Mouse (Mus musculus) liver, postnatal 0 days (tissue): ENCODE results near the gene Il13.

Experiments used
- CTCF ChIP-seq: sonication (generic); IDR thresholded peaks from 2 replicates; pipeline ENCODE4 v1.5.1; 2016; ENCODE audit warnings: antibody characterized with exemption, low read depth
- EP300 ChIP-seq: IDR thresholded peaks from 2 replicates; pipeline ENCODE4 v1.6.1; 2016; ENCODE audit warnings: antibody characterized with exemption, low read depth, mild to moderate bottlenecking

- TF ChIP-seq CTCF: peak; percentile 45
- no peak for TF ChIP-seq EP300
Measured at GRCm38 (mm10) chr11:53583151-53583550, 51.4 kb downstream of the Il13 start.
